Mouse (Mus musculus): Measurements from ENCODE around the gene Csmd2.

Csmd2 gene

GRCm38 (mm10) chr4:128241854-128242356 is 254.2 kb downstream of the Csmd2 start:
- DNase-seq (ENCODE audit: low spot score), result no peak

GRCm38 (mm10) chr4:128245201-128245600 is 257.5 kb downstream of the Csmd2 start:
- DNase-seq (ENCODE audit: low spot score), result no peak

- no peak for DNase-seq (ENCODE audit: low spot score)
Observed at GRCm38 (mm10) chr4:128248676-128249075, 261.0 kb downstream of the Csmd2 start.

GRCm38 (mm10) chr4:128259211-128259610 is 271.6 kb downstream of the Csmd2 start:
- DNase-seq (ENCODE audit: low spot score), result no peak

GRCm38 (mm10) chr4:128260907-128261560 is 273.4 kb downstream of the Csmd2 start, which contains the start of gene Hmgb4:
TSS of gene Hmgb4 (minus strand) at chr4:128260957.
- DNase-seq (ENCODE audit: low spot score), result peak; percentile 30

GRCm38 (mm10) chr4:128264491-128264890 is 276.8 kb downstream of the Csmd2 start:
- DNase-seq (ENCODE audit: low spot score), result no peak

GRCm38 (mm10) chr4:128265341-128265740 is 277.7 kb downstream of the Csmd2 start:
- DNase-seq (ENCODE audit: low spot score), result no peak

- DNase-seq (ENCODE audit: low spot score), result no peak
Observed at GRCm38 (mm10) chr4:128269261-128269875, 281.7 kb downstream of the Csmd2 start.

- DNase-seq (ENCODE audit: low spot score), result no peak
Observed at GRCm38 (mm10) chr4:128270177-128270576, 282.5 kb downstream of the Csmd2 start.

GRCm38 (mm10) chr4:128270931-128271330 is 283.3 kb downstream of the Csmd2 start:
- no peak for DNase-seq (ENCODE audit: low spot score)

- no peak for DNase-seq (ENCODE audit: low spot score)
Observed at GRCm38 (mm10) chr4:128272501-128272900, 284.8 kb downstream of the Csmd2 start.

- no peak for DNase-seq (ENCODE audit: low spot score)
Observed at GRCm38 (mm10) chr4:128273146-128273545, 285.5 kb downstream of the Csmd2 start.

GRCm38 (mm10) chr4:128275116-128275515 is 287.5 kb downstream of the Csmd2 start:
- no peak for DNase-seq (ENCODE audit: low spot score)

- DNase-seq (ENCODE audit: low spot score), result peak; percentile 22
Observed at GRCm38 (mm10) chr4:128275586-128275985, 287.9 kb downstream of the Csmd2 start.

- no peak for DNase-seq (ENCODE audit: low spot score)
Observed at GRCm38 (mm10) chr4:128285009-128285408, 297.4 kb downstream of the Csmd2 start.

GRCm38 (mm10) chr4:128288095-128288494 is 300.4 kb downstream of the Csmd2 start:
- DNase-seq (ENCODE audit: low spot score), result no peak

GRCm38 (mm10) chr4:128304049-128304448 is 316.4 kb downstream of the Csmd2 start:
- peak; percentile 43 for DNase-seq (ENCODE audit: low spot score)

GRCm38 (mm10) chr4:128306011-128306410 is 318.4 kb downstream of the Csmd2 start:
- no peak for DNase-seq (ENCODE audit: low spot score)

- DNase-seq (ENCODE audit: low spot score), result no peak
Observed at GRCm38 (mm10) chr4:128315328-128315727, 327.7 kb downstream of the Csmd2 start.

GRCm38 (mm10) chr4:128317951-128318350 is 330.3 kb downstream of the Csmd2 start:
- no peak for DNase-seq (ENCODE audit: low spot score)

GRCm38 (mm10) chr4:128325511-128325910 is 337.9 kb downstream of the Csmd2 start:
- no peak for DNase-seq (ENCODE audit: low spot score)

GRCm38 (mm10) chr4:128326755-128327154 is 339.1 kb downstream of the Csmd2 start:
- no peak for DNase-seq (ENCODE audit: low spot score)

GRCm38 (mm10) chr4:128327421-128327820 is 339.8 kb downstream of the Csmd2 start:
- no peak for DNase-seq (ENCODE audit: low spot score)

- DNase-seq (ENCODE audit: low spot score), result peak; percentile 31
Observed at GRCm38 (mm10) chr4:128330519-128330918, 342.9 kb downstream of the Csmd2 start.
